Mouse (Mus musculus) forebrain, embryonic 15.5 days (tissue): ENCODE data around the gene Fcamr. TPM values are rescaled to one million over a fixed set of nuclear protein-coding genes. Genes with fewer than 3 reads are reported as not detected.
A peak's percentile ranks its signal among the peaks of the same experiment; 100 is the strongest.

ENCODE experiments used
- ATAC-seq: fragments of 200-750 bp; cut with Nextera tagmentation; replicated peaks from 2 replicates; pipeline ENCODE4 v1.8.0; 2017; ENCODE audit warnings: mild to moderate bottlenecking, moderate TSS enrichment, moderate library complexity
- H3K27ac ChIP-seq: fragments of 300-500 bp; sonication (generic); replicated peaks from 2 replicates; pipeline ENCODE4 v1.5.1; 2015; ENCODE audit warnings: mild to moderate bottlenecking, inconsistent platforms
- H3K27me3 ChIP-seq: fragments of 300-500 bp; sonication (generic); 2 replicates; pipeline ENCODE4 v1.6.1; 2015; ENCODE audit warnings: inconsistent platforms
- H3K36me3 ChIP-seq: fragments of 300-500 bp; sonication (generic); 2 replicates; pipeline ENCODE4 v1.6.1; 2015; ENCODE audit warnings: mild to moderate bottlenecking, inconsistent platforms
- H3K4me1 ChIP-seq: fragments of 300-500 bp; sonication (generic); 2 replicates; pipeline ENCODE4 v1.6.1; 2015; ENCODE audit warnings: inconsistent platforms
- H3K4me2 ChIP-seq: fragments of 300-500 bp; sonication (generic); replicated peaks from 2 replicates; pipeline ENCODE4 v1.6.1; 2015; ENCODE audit warnings: mild to moderate bottlenecking, inconsistent platforms
- H3K4me3 ChIP-seq: fragments of 300-500 bp; sonication (generic); 2 replicates; pipeline ENCODE4 v1.5.1; 2015; ENCODE audit warnings: mild to moderate bottlenecking, inconsistent platforms
- H3K9ac ChIP-seq: fragments of 300-500 bp; sonication (generic); replicated peaks from 2 replicates; pipeline ENCODE4 v1.6.1; 2015; ENCODE audit warnings: mild to moderate bottlenecking, inconsistent platforms
- H3K9me3 ChIP-seq: fragments of 300-500 bp; sonication (generic); 2 replicates; pipeline ENCODE4 v1.6.1; 2016; ENCODE audit warnings: inconsistent platforms
- WGBS: fragments of 180-500 bp; shearing (Covaris S2); methylation state at CpG from one replicate; pipeline ENCODE4 v1.1.7; 2015; ENCODE audit warnings: mixed read lengths; 5-methylcytosine and 5-hydroxymethylcytosine counted together
- polyA plus RNA-seq: library from polyadenylated mRNA; unstranded; fragments of >200 nt; fragmentation: Nextera tagmentation; extraction: Ambion mirVana; gene quantifications from 2 replicates; pipeline ENCODE4 v1.2.1, GENCODE M21; 2015

Fcamr gene
- polyA plus RNA-seq, 1 experiment from 2014 or later, result not detected

DNA sequence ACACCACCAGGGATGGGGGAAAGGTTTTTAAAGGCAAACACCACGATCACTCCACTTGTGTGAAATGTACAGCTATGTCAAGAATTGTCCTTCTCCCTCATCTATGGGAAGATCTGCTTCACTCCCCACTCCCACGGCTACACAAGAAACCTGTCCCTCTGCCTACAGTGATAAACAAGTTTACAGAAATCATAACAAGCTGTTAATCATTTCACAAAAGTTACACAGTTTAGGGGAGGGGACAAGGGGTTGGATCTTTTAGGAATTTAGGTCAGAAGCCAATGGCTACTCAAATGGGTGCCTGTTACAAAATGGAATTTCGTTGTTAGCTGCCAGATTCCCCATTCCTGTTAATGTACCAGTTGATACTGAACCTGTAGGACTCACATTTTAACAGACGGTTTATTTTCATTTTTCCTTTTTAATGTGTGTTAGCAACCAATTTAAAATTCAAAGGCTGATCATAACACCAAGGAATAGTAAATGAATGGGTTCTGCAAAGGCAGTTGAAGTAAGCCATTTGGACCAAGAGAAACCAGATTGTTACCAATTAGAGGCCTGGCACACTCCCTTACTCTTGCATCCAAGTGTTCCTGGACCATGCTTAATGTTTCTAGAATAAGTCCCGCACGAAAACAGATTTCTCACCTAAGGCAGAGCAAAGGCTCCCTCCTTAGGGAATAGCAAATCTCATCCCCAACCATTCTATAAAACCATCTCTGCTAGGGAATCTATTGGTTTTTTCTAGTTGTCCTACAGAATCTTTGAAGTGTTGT, 34.6 kb downstream of the Fcamr start:
- ATAC-seq, result peak; percentile 48; the same call in 1 of the 2 replicates
- Histone ChIP-seq H3K27ac (no peak overlapping the region), H3K4me1 (no peaks in the 10 kb centered on the region), H3K4me3 (no peak overlapping the region), H3K9me3 (no peaks in the 10 kb centered on the region), H3K9ac (no peak overlapping the region), H3K4me2 (no peak overlapping the region), H3K27me3 (no peaks in the 10 kb centered on the region), H3K36me3 (no peaks in the 10 kb centered on the region)
- 70% methylated on average over 6 of the region's 6 CpGs for WGBS

DNA sequence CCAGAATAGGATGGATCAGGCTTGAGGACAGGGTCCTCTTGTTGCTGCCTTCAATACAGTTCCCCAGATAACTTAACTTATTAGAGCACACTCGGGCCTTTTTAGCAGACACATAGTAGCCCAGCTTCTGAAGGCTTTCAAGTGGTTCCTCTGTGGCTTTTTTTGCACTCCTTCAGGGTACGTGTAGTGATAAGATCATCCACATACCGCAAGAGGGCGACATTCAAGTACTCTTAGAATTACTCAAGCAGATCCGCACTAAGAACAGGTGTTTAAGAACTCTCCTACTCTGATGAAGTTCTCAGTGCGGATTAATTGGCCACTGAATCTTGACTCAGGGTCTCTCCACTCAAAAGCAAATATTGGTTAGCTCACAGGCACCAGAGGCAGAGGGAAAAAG, 37.6 kb downstream of the Fcamr start:
- no peak overlapping the region for H3K27ac ChIP-seq
- no peak overlapping the region for H3K4me2 ChIP-seq
- no peak overlapping the region for H3K4me3 ChIP-seq
- no peak overlapping the region for H3K9ac ChIP-seq
- no peaks in the 10 kb centered on the region for H3K4me1 ChIP-seq
- no peaks in the 10 kb centered on the region for H3K27me3 ChIP-seq
- 61% methylated on average over 6 of the region's 6 CpGs for WGBS
- H3K36me3 ChIP-seq, result no peaks in the 10 kb centered on the region
- ATAC-seq, result no peak
- no peaks in the 10 kb centered on the region for H3K9me3 ChIP-seq

DNA sequence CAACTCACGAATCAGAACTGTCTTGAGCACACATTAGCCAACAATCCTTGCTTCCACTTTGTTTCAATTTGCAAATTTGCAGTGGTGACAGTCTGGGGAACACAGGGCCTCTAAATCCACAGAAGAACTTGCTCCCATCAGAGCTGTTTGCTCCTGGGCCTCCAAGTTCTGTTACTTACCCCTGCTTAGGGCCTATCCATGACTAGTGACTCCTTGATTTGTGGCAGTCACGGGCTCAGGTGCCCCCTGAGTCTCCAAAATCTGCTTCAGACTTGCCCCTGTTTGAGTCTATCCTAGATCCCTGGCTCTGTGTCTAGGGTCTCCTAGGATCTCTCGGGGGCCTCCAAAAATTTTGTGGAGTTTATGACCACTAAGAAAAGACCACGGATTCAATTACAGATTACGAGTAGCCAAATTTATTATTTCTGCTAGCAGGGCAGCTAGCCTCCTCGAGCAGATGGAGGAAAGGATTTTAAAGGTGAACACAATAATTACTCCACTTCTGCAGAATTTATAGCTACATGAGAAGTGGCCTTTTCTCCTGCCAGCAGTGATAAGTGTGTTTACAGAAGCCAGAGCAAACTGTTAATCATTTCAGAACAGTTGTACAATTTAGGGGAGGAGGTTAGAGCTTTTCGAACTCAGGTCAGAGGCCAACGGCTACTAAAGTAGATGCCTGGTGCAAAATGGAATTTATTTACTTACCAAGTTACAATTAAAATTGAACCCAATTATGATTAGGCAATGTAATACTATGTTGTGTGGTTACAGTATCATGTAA, 40.1 kb downstream of the Fcamr start:
- Histone ChIP-seq H3K36me3 (no peaks in the 10 kb centered on the region), H3K4me1 (no peaks in the 10 kb centered on the region), H3K9me3 (no peaks in the 10 kb centered on the region), H3K27ac (no peak overlapping the region), H3K9ac (no peak overlapping the region), H3K4me3 (no peak overlapping the region), H3K4me2 (no peak overlapping the region), H3K27me3 (no peaks in the 10 kb centered on the region)
- WGBS, result 85% methylated on average over 8 of the region's 8 CpGs
- no peak for ATAC-seq

DNA sequence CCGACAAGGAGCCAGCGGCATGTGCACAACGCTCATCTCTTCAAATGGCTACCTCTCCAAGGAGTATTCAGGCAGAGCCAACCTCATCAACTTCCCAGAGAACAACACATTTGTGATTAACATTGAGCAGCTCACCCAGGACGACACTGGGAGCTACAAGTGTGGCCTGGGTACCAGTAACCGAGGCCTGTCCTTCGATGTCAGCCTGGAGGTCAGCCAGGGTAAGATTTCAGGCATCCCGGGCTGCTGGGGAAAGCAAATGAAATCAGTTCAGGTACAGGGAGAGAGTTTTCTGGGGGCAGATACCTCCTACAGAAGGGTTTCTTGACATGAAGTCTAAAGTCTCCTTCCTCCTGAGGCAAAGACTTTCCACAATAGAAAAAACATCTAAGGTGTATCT, 40.9 kb downstream of the Fcamr start:
- H3K9ac ChIP-seq, result no peak overlapping the region
- no peaks in the 10 kb centered on the region for H3K27me3 ChIP-seq
- H3K36me3 ChIP-seq, result no peaks in the 10 kb centered on the region
- no peak overlapping the region for H3K4me3 ChIP-seq
- no peak overlapping the region for H3K4me2 ChIP-seq
- WGBS, result 89% methylated on average over 7 of the region's 7 CpGs
- no peak for ATAC-seq
- H3K27ac ChIP-seq, result no peak overlapping the region
- no peaks in the 10 kb centered on the region for H3K9me3 ChIP-seq
- H3K4me1 ChIP-seq, result no peaks in the 10 kb centered on the region

DNA sequence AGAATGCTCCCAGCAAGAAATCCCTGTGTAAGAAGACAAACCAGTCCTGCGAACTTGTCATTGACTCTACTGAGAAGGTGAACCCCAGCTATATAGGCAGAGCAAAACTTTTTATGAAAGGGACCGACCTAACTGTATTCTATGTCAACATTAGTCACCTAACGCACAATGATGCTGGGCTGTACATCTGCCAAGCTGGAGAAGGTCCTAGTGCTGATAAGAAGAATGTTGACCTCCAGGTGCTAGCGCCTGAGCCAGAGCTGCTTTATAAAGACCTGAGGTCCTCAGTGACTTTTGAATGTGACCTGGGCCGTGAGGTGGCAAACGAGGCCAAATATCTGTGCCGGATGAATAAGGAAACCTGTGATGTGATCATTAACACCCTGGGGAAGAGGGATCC, 43.8 kb downstream of the Fcamr start:
- Histone ChIP-seq H3K36me3 (no peaks in the 10 kb centered on the region), H3K4me3 (no peak overlapping the region), H3K4me2 (no peak overlapping the region), H3K9me3 (no peaks in the 10 kb centered on the region), H3K9ac (no peak overlapping the region), H3K4me1 (no peaks in the 10 kb centered on the region), H3K27me3 (no peaks in the 10 kb centered on the region), H3K27ac (no peak overlapping the region)
- WGBS, result 94% methylated on average over 7 of the region's 7 CpGs
- ATAC-seq, result no peak

DNA sequence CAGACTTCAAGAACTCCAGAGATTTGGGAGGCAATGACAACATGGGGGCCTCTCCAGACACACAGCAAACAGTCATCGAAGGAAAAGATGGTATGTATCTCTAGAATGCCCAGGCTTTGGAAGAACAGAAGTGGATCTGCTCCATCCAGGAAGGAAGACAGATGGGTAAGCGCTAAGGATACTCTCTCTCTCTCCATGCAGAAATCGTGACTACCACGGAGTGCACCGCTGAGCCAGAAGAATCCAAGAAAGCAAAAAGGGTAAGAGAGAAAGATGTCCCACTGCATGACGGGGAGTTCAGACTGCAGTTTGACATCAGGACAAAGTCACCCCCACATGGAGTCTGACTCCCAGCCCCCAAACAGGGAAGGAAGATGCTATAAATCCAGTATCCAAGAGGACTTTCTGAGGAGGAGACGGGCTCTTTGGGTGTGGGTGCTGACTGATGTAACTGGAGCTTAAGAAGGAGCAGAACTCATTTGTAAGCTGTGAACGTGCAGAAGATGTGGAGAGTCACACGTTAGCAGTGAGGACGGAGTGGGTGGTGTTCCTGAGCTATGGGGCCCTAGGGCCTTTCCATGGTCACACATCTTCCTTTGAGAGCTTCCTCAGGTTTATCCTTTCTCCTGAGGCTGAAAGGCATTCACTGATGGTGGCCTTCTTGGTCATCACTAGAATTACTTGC, 49.0 kb downstream of the Fcamr start:
- no peak for ATAC-seq
- Histone ChIP-seq H3K27me3 (no peaks in the 10 kb centered on the region), H3K4me3 (no peak overlapping the region), H3K4me1 (no peaks in the 10 kb centered on the region), H3K36me3 (no peaks in the 10 kb centered on the region), H3K9ac (no peak overlapping the region), H3K27ac (no peak overlapping the region), H3K4me2 (no peak overlapping the region), H3K9me3 (no peaks in the 10 kb centered on the region)
- WGBS, result 91% methylated on average over 10 of the region's 10 CpGs

DNA sequence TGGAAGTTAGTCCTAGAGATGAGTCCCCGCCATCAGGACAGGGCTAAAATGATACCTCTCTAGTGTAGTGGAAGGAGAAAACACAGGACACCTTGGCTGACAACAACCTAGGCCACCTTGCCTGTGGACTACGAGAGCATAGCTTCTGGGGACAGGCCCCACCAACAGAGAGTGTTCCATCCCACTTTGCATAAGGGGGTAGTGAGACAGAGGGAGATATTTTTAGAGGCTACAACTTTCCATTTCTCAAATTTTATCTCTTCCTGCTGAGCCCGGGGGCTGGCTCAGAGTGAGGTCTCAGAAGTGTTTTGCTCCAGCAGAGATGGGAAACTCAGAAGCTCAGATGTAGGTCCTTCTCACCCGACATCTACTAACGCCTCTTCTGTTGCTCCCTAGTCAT, 49.7 kb downstream of the Fcamr start:
- Histone ChIP-seq H3K4me1 (no peaks in the 10 kb centered on the region), H3K27me3 (no peaks in the 10 kb centered on the region), H3K4me2 (no peak overlapping the region), H3K9me3 (no peaks in the 10 kb centered on the region), H3K9ac (no peak overlapping the region), H3K27ac (no peak overlapping the region), H3K36me3 (no peaks in the 10 kb centered on the region), H3K4me3 (no peak overlapping the region)
- WGBS, result 89% methylated on average over 5 of the region's 5 CpGs
- no peak for ATAC-seq

DNA sequence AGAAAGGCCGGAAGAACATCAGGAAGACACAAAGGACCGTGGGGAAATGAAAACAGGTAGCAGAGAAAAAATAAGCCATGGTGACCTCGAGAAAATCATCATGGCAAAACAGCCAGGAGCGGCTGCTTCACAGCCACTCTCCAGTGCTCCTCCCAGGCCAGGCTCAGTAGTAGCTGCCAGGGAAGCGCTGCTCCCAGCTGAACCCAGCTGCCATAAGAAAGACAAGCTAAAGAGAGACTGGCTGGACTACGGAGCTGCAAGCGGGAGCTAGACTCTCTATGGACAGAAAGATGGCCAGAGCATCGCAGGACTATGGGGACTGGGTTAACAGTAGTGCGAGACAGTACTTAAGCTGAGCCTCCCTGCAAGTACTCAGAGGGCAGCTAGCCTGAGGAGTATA, 54.1 kb downstream of the Fcamr start:
- H3K36me3 ChIP-seq, result no peaks in the 10 kb centered on the region
- no peaks in the 10 kb centered on the region for H3K9me3 ChIP-seq
- H3K4me3 ChIP-seq, result no peak overlapping the region
- H3K4me2 ChIP-seq, result no peak overlapping the region
- no peaks in the 10 kb centered on the region for H3K4me1 ChIP-seq
- no peak overlapping the region for H3K9ac ChIP-seq
- WGBS, result 84% methylated on average over 9 of the region's 9 CpGs
- H3K27me3 ChIP-seq, result no peaks in the 10 kb centered on the region
- no peak for ATAC-seq
- H3K27ac ChIP-seq, result no peak overlapping the region

DNA sequence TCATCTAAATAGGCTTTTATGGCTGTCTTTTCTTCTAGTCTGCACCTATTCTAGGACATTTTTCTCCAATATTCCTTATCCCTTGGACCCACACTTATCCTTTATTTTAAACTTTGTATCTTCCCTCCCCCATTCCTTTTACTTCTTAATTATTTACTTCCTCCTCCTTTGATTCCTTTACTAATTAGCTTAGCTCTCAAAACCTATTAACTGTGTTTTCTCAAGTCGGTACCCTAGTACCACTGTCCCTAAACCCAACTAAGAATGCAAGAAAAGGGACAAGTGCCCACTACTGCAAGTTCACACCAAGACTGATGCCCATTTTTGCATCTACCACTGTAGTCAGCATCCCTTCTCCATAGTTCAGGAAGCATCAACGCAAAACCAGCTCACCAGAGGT, 55.0 kb downstream of the Fcamr start:
- Histone ChIP-seq H3K9ac (no peak overlapping the region), H3K4me2 (no peak overlapping the region), H3K36me3 (no peaks in the 10 kb centered on the region), H3K4me1 (no peaks in the 10 kb centered on the region), H3K9me3 (no peaks in the 10 kb centered on the region), H3K4me3 (no peak overlapping the region), H3K27me3 (no peaks in the 10 kb centered on the region), H3K27ac (no peak overlapping the region)
- no peak for ATAC-seq
- 67% methylated on average over 2 of the region's 2 CpGs for WGBS

DNA sequence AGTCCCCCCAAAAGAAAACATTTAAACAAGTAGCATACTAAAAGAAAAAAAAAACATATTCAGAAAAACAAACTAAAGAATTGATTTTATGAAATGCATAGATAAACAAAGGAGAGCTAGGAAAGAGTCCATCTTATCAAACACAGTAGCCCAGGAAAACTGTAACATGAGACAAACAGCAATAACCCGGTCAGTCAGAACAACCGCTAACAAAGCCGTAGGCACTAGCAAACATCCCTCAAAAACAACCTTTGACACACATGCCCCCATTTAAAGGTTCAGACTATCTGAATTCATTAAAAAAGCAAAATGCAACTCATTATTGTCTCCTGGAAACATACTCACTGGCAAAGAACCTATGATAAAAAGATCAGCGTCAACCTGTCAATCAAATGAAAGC, 56.8 kb downstream of the Fcamr start:
- no peak for ATAC-seq
- H3K9ac ChIP-seq, result no peak overlapping the region
- no peaks in the 10 kb centered on the region for H3K36me3 ChIP-seq
- H3K4me3 ChIP-seq, result no peak overlapping the region
- no peak overlapping the region for H3K4me2 ChIP-seq
- no peaks in the 10 kb centered on the region for H3K4me1 ChIP-seq
- no peaks in the 10 kb centered on the region for H3K27me3 ChIP-seq
- H3K9me3 ChIP-seq, result no peaks in the 10 kb centered on the region
- no peak overlapping the region for H3K27ac ChIP-seq
- WGBS, result 72% methylated on average over 4 of the region's 4 CpGs

DNA sequence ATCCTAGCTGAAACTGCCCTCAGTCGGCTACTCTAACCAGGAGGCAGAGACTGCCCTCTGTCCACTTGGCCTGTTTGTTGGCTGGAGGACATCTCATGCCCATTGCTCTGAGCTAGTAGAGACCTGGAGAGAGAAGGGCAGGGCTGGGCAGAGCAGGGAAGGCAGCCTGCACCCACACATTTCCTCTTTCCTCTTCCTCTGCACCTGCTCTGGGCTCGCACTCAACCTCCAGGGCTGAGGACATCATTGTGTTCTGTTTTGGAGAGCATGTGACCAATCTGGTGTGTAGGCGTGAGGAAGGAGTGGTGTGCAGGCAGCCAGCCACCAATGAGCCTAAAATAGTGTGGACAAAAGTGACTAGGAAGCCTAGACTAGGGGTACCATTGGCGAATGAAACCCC, 63.5 kb downstream of the Fcamr start:
- no peak for ATAC-seq
- Histone ChIP-seq H3K36me3 (no peaks in the 10 kb centered on the region), H3K9me3 (no peaks in the 10 kb centered on the region), H3K27me3 (no peaks in the 10 kb centered on the region), H3K4me1 (no peaks in the 10 kb centered on the region), H3K27ac (no peak overlapping the region), H3K9ac (no peak overlapping the region), H3K4me3 (no peak overlapping the region), H3K4me2 (no peak overlapping the region)
- 85% methylated on average over 4 of the region's 4 CpGs for WGBS
